Mouse (Mus musculus) left cerebral cortex, postnatal 4 days (tissue): ENCODE data around the gene Mroh2a. TPM values are rescaled to one million over a fixed set of nuclear protein-coding genes. Genes with fewer than 3 reads are reported as not detected.

Source experiments
- DNase-seq: peaks from one replicate; pipeline ENCODE4 v3.0.0-alpha.2; 2022
- intact Hi-C: fragments of 180-260 bp; cut with DNase I; formaldehyde crosslinking; loops from one replicate; pipeline ENCODE4 v1.15.1; 2025
- total RNA-seq, 2 experiments: library from RNA; stranded (reverse); gene quantifications; 2 replicates each; pipeline ENCODE4 v1.2.3; 2021

Gene Mroh2a
- total RNA-seq, 2 experiments from 2014 or later: 0.04 to 0.20 TPM

DNA sequence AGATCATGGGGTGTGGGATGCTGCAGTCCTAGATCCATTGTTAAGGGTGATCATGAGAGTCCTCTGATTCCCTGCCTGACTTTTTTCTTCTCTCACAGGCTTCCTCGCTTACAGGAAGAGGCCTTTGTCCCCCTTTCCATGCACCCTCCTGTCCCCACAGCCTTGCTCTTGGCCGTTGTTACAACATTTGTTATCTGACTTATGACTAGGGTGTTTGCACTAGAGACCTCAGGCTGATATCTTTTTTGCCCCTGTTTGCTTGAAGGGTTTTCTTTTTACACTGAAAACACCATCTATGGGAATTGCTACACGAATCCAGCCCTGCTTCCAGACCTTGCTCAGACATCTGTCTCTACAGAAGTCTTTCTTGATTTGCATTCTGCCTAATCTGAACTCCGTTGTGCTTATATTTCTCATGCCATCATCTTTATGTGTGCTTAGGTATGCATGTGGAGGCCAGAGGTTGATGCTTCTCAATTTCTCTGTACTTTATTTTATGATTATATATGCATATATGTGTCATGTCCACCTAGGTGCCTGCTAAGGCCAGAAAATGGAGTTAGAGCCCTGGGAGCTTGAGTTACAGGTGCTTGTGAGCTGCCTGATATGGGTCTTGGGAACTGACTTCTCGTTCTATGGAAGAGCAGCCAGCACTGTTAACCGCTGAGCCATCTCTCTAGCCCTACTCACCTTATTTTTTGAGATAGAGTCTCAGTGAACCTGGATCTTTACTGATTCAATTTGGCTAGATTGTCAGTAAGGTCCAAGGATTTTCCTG lies 78.4 kb downstream of the Mroh2a start:
- intact Hi-C loops: no loop called here
- no peak for DNase-seq

DNA sequence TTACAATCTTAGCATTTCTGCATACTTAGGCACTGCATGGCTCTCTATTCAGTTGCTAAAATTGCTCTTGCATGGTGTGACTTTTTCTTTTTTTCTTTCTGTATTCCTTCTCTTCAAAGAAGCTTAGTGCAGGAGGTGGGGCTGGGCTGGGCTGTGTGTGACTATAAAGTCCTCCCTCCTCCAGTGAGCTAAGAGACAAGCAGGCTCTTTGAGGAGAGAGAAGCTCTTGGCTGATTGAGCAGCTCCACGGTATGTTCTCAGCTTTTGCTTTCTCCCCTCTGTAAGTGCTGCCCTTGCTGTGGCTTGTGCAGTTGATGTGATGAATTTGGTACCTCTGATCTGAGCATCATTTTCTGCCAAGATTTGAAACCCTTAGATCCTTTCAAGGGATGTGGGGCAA lies 79.8 kb downstream of the Mroh2a start:
- no peak for DNase-seq
- intact Hi-C loops: no loop called here

- intact Hi-C loops: no loop called here
- no peak for DNase-seq
Measured at GRCm38 (mm10) chr1:88307180-88307579, 80.4 kb downstream of the Mroh2a start.

DNA sequence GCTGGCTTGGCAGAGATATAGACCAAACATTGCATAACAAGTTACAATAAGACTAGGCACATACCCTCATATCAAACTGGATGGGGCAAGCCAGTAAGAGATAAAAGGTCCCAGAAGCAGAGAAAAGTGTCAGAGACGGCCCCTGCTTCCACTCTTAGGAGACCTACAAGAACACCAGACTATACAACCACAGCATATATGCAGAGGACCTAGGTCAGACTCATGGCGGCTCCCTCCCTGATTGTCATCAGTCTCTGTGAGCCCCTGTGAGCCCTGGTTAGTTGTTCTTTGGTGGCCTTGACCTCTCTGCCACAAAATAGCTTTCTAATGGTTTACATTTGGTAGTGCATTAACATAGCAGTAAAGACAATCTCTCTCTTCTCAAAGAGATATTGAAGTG lies 82.2 kb downstream of the Mroh2a start:
- no peak for DNase-seq

DNA sequence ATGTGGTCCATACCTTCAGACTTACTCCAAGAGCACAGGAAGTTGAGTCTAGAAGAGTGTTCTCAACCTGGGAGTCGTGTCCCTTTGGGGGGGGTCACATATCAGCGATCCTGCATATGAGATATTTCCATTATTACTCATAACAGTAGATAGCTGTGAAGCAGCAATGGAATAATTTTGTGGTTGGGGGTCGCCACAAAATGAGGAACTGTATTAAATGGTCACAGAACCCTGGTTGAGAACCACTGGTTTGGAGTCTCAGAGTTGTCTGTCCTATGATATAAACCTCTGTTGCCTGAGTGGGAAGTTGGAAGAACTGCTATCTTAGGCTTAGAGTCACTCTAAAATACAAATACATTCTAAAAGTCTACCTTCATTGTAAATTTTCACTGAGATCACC lies 83.1 kb downstream of the Mroh2a start:
- intact Hi-C loops: no loop called here
- DNase-seq: no peak

More for the DNA sequence above, 82.2 kb downstream of the Mroh2a start:
- intact Hi-C loops: no loop called here

- no peak for DNase-seq
- intact Hi-C loops: no loop called here
Measured at GRCm38 (mm10) chr1:88310349-88310748, 83.6 kb downstream of the Mroh2a start.

Other genes with a start within 250 kb of the Mroh2a start
- gene Usp40, start 218.4 kb upstream of the Mroh2a start, total RNA-seq: 10 to 100 TPM; 27.9 to 29.8 TPM
- gene Ugt1a10, start 171.6 kb upstream of the Mroh2a start, total RNA-seq: not detected
- gene Ugt1a9, start 156.2 kb upstream of the Mroh2a start, total RNA-seq: not detected
- gene Ugt1a8, start 139.2 kb upstream of the Mroh2a start, total RNA-seq: not detected
- gene Ugt1a7c, start 131.9 kb upstream of the Mroh2a start, total RNA-seq: under 1 TPM; 0.40 to 0.56 TPM
- not detected for gene Ugt1a6b, start 123.7 kb upstream of the Mroh2a start, total RNA-seq
- under 1 TPM in 1 of 2 experiments, not detected in 1; 0.16 TPM for gene Ugt1a6a, start 92.2 kb upstream of the Mroh2a start, total RNA-seq
- gene Ugt1a5, start 61.0 kb upstream of the Mroh2a start, total RNA-seq: under 1 TPM in 1 of 2 experiments, not detected in 1; 0.36 TPM
- gene Ugt1a2, start 26.4 kb upstream of the Mroh2a start, total RNA-seq: under 1 TPM in 1 of 2 experiments, not detected in 1; 0.38 TPM
- 1 to 10 TPM; 4.9 to 5.9 TPM for gene Dnajb3, start 21.2 kb upstream of the Mroh2a start, total RNA-seq
- under 1 TPM in 1 of 2 experiments, not detected in 1; 0.34 TPM for gene Ugt1a1, start 15.0 kb upstream of the Mroh2a start, total RNA-seq
- gene Hjurp, start 50.6 kb downstream of the Mroh2a start, total RNA-seq: 10 to 100 TPM; 75.3 to 78.8 TPM
- gene Trpm8, start 50.7 kb downstream of the Mroh2a start, total RNA-seq: 1 to 10 TPM in 1 of 2 experiments, under 1 TPM in 1; 0.82 to 1.2 TPM
- gene Spp2, start 180.0 kb downstream of the Mroh2a start, total RNA-seq: under 1 TPM in 1 of 2 experiments, not detected in 1; 0.70 TPM